Mouse (Mus musculus) lung, embryonic 15.5 days (tissue): Measurements from ENCODE around the gene Wdfy4. TPM values are rescaled to one million over a fixed set of nuclear protein-coding genes. Genes with fewer than 3 reads are reported as not detected.

Source experiments
- ATAC-seq: fragments of 200-750 bp; cut with Nextera tagmentation; 2 replicates; pipeline ENCODE4 v1.8.0; 2017; ENCODE audit warnings: moderate number of reproducible peaks, borderline replicate concordance; ENCODE audit not compliant: low FRiP score, low TSS enrichment; ENCODE audit errors: extremely low read depth
- H3K27ac ChIP-seq: fragments of 300-500 bp; sonication (generic); 2 replicates; pipeline ENCODE4 v1.5.1; 2015; ENCODE audit warnings: moderate library complexity, mild to moderate bottlenecking, inconsistent platforms
- H3K27me3 ChIP-seq: fragments of 300-500 bp; sonication (generic); 2 replicates; pipeline ENCODE4 v1.6.1; 2015; ENCODE audit warnings: inconsistent platforms
- H3K36me3 ChIP-seq: fragments of 300-500 bp; sonication (generic); 2 replicates; pipeline ENCODE4 v1.6.1; 2015; ENCODE audit warnings: inconsistent platforms
- H3K4me1 ChIP-seq: fragments of 300-500 bp; sonication (generic); 2 replicates; pipeline ENCODE4 v1.6.1; 2015; ENCODE audit warnings: inconsistent platforms
- H3K4me2 ChIP-seq: fragments of 300-500 bp; sonication (generic); 2 replicates; pipeline ENCODE4 v1.6.1; 2015; ENCODE audit warnings: inconsistent platforms, mild to moderate bottlenecking, moderate library complexity
- H3K4me3 ChIP-seq: fragments of 300-500 bp; sonication (generic); 2 replicates; pipeline ENCODE4 v1.5.1; 2015; ENCODE audit warnings: mild to moderate bottlenecking, inconsistent platforms
- H3K9ac ChIP-seq: fragments of 300-500 bp; sonication (generic); 2 replicates; pipeline ENCODE4 v1.6.1; 2015; ENCODE audit warnings: inconsistent platforms
- H3K9me3 ChIP-seq: fragments of 300-500 bp; sonication (generic); 2 replicates; pipeline ENCODE4 v1.6.1; 2016; ENCODE audit warnings: inconsistent platforms
- WGBS: fragments of 180-500 bp; shearing (Covaris S2); methylation state at CpG from one replicate; pipeline ENCODE4 v1.1.7; 2015; 5-methylcytosine and 5-hydroxymethylcytosine counted together
- polyA plus RNA-seq: library from polyadenylated mRNA; unstranded; fragments of >200 nt; fragmentation: Nextera tagmentation; extraction: Ambion mirVana; gene quantifications from 2 replicates; pipeline ENCODE4 v1.2.1, GENCODE M21; 2015

Gene Wdfy4
- polyA plus RNA-seq: 0.45 and 0.77 TPM in 2 replicates

DNA sequence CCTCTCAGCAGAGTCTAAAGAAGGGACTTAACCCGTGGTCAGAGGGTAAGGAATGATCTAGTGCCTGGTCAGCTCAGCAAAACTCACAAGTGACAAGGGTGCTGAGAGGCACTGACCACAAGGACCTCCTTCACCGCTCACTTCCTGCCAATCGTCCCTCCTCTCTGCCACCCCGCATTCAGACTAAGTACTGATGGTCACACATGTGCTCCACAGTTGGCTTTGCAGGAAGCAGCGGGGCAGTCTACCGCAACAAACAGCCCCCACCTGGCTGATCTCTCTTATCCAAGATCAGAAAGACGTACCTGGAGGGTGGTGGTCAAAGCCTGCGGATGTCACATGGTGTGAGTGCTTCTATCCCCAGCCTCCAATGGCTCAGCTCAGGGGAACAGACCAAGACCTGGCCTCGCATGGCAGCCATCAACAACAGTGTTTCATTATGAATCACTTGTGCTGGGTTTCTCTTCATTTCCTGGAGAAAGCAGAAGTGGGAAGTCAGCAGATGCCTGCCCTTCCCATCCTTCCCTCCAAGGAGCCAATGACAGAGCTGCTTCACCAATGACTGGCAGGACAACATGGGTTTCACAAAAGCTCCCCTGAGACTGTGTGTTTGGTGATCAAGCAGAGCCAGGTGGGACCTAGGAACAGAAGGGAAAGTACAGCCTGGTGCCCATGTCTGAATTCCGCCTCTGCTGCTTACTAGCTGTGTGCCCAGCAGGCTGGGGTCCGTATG lies at the start of gene Wdfy4:
Gene Wdfy4 (minus strand): TSS at position 441 of the 733 bp plus-strand sequence.
- Histone ChIP-seq H3K4me1 (no peaks in the 10 kb centered on the region), H3K36me3 (no peaks in the 10 kb centered on the region), H3K9ac (no peak within 1 kb of the TSS), H3K9me3 (no peaks in the 10 kb centered on the region), H3K27ac (no peak within 1 kb of the TSS), H3K4me3 (no peak within 1 kb of the TSS), H3K4me2 (no peak within 1 kb of the TSS), H3K27me3 (no peaks in the 10 kb centered on the region)
- no peak for ATAC-seq
- WGBS: 80% methylated on average over 11 of the region's 11 CpGs

DNA sequence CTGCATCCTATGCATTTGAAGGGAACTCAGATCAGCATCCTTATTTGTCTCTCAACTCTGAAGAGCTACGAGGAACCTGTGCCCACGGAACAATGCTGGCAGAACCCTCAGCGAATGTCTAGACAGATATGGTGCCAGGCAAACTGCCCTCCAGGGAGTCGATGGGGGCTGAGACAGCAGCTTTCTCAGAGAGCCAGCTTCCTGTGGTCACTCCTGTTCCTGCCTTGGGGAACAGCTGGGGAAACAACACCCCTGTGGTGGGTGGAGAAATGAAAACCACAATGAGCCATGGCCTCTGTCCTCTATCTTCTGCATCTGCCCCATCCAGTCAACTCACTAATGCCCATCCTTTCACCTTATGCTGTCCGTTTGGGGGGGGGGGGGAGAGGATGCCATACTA lies 46.7 kb upstream of the Wdfy4 start:
- Histone ChIP-seq H3K36me3 (no peaks in the 10 kb centered on the region), H3K9me3 (no peaks in the 10 kb centered on the region), H3K4me1 (no peaks in the 10 kb centered on the region), H3K9ac (no peak overlapping the region), H3K27ac (no peak overlapping the region), H3K27me3 (no peaks in the 10 kb centered on the region), H3K4me3 (no peak overlapping the region), H3K4me2 (no peak overlapping the region)
- 74% methylated on average over 5 of the region's 5 CpGs for WGBS
- no peak for ATAC-seq

DNA sequence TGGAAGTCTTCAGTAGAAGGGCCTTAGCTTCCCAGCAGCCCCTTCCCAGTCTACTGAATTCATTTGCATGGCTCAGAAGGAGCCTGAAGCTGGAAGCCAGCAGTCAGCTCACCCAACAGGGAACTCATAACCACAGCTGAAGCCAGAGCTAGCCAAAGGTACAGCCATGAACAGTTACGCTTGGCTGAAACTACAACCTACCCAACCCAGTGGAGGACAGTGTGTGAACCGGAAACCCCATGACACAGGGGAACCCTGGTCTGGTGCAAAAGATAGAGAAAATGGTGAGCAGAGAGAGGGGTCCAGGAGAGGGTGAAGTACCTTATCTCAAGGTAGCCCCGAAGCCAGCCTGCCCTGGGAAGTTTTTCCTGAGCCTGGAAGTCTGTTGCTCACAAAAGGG lies 46.0 kb upstream of the Wdfy4 start:
- no peak overlapping the region for H3K27ac ChIP-seq
- H3K9me3 ChIP-seq: no peaks in the 10 kb centered on the region
- no peaks in the 10 kb centered on the region for H3K4me1 ChIP-seq
- WGBS: 82% methylated on average over 3 of the region's 3 CpGs
- no peak for ATAC-seq
- no peak overlapping the region for H3K9ac ChIP-seq
- H3K27me3 ChIP-seq: no peaks in the 10 kb centered on the region
- no peak overlapping the region for H3K4me2 ChIP-seq
- H3K36me3 ChIP-seq: no peaks in the 10 kb centered on the region
- no peak overlapping the region for H3K4me3 ChIP-seq

DNA sequence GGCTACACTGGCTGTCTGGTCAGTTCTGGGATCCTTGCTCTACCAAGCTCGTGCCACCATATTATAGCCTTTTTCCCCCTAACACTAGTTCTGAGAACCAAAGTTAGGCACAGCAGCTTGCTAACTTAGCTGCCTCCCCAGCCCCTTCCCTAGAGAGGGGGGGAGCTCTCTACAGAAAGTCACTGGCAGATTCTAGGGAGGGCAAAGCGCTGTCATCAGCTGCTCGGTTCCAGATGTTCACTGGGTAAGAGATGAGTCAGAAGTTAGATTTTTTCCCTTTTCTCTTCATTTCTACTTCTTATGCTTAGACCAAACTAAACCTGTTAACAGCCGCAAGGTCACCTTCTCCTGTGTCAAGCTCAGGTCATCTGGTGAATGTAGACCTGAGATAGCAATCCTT lies 45.4 kb upstream of the Wdfy4 start:
- H3K9ac ChIP-seq: no peak overlapping the region
- no peak overlapping the region for H3K4me2 ChIP-seq
- no peak overlapping the region for H3K27ac ChIP-seq
- H3K4me1 ChIP-seq: no peaks in the 10 kb centered on the region
- H3K4me3 ChIP-seq: no peak overlapping the region
- no peaks in the 10 kb centered on the region for H3K36me3 ChIP-seq
- no peak for ATAC-seq
- no peaks in the 10 kb centered on the region for H3K9me3 ChIP-seq
- H3K27me3 ChIP-seq: no peaks in the 10 kb centered on the region
- 71% methylated on average over 4 of the region's 4 CpGs for WGBS

DNA sequence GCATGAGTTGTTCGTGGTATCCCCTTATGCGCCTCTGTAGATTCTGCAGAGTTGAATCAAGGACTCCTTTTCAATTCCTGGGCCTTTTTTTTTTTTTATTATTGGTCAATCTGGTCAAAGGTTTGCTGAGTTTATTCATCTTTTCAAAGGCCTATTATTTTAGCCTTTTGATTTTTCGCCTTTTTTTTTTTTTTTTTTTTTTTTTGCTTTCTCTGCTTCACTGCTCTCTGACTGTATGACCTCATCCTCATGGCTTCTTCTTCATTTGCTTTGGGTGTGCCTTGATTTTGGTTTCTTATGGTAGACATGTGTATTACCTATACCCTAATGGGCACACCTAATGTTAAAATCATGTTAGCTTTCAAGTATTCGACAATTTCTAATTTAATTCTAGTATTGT lies 39.9 kb upstream of the Wdfy4 start:
- H3K4me1 ChIP-seq: no peaks in the 10 kb centered on the region
- H3K27me3 ChIP-seq: no peaks in the 10 kb centered on the region
- H3K27ac ChIP-seq: no peak overlapping the region
- WGBS: 85% methylated on average over 4 of the region's 4 CpGs
- H3K9me3 ChIP-seq: no peaks in the 10 kb centered on the region
- H3K36me3 ChIP-seq: no peaks in the 10 kb centered on the region
- H3K4me3 ChIP-seq: no peak overlapping the region
- no peak overlapping the region for H3K4me2 ChIP-seq
- no peak overlapping the region for H3K9ac ChIP-seq
- no peak for ATAC-seq

DNA sequence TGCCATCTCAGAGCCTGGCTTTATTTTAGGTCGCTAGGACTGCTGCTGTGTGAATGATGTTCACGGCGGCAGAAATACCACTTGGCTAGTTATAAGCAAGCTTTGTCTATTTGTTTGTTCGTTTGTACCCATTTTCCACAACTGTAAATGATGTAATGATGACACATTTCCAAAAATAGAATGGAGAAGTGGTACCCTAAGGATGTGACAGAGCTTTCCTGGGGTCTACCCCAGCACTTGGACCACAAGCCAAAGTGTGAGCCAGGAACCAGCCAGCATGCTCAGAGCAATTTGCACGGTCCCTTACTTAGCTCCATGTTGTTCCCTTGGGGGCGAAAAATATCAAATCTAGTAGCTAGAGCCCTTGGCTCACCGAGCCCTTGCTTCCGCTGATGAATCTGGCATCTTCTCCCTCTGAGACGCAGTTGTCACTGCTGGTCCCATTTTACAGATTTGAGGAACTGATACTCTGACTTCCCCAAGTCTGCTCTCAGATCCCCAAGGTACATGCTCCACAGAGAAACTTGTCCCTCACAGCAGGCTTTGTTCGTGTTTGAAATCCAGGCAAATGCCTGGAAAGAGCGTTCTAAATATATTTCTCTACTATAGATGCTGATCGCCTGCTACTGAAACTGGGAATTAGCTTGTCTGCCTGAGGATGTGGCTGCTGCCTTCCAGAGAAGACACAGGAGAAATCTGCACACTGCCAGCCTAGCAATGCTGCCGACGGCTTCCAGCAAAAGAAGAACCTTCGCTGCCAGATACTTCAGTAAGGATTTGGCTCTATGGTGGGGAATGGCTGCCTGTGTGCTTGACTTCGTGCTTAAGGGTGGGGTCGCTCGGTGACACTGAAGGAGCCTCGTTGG lies 31.3 kb upstream of the Wdfy4 start:
- H3K4me2 ChIP-seq: no peak overlapping the region
- no peaks in the 10 kb centered on the region for H3K9me3 ChIP-seq
- no peak overlapping the region for H3K4me3 ChIP-seq
- no peak for ATAC-seq
- WGBS: 78% methylated on average over 19 of the region's 19 CpGs
- H3K4me1 ChIP-seq: peaks cover 6% of the 10 kb centered on the region
- no peak overlapping the region for H3K9ac ChIP-seq
- no peaks in the 10 kb centered on the region for H3K36me3 ChIP-seq
- H3K27me3 ChIP-seq: peaks cover 7% of the 10 kb centered on the region; the same call in 1 of the 2 replicates
- no peak overlapping the region for H3K27ac ChIP-seq

DNA sequence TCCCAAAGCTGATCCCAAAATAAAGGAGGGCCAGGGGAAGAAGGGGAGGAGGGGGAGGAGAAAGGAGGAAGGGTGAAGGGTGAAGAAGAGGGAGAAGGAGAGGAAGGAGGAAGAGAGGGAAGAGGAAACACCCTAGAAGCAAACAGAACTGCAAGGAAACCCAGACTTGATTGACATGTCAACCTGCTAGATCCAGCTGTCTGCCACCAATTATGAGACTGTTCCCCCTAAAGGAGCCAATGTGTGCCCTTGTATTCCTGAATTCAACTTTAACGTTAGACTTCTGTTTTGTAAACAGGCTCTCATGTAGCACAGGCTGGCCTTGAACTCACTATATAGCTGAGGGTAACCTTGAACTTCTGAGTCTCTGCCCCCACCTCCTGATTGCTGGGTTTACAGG lies 29.9 kb upstream of the Wdfy4 start:
- peaks cover 7% of the 10 kb centered on the region; the same call in 1 of the 2 replicates for H3K27me3 ChIP-seq

DNA sequence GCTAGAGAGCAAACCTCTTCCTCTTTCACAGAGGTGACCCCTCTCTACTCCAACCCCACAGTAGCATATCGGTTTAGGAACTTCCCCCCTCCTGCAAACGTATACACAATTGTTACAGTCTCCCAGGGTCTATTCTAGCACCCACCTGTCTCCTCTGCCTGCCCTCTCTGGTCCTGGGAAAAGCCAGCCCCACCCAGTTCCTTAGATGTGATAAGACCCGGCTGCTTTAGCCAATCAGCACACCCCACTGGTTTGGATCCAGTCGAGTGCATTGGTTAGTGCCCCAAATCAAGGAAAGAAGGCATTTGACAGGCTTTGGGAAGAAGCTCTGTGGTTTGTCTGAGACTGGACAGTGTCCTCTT lies 29.4 kb upstream of the Wdfy4 start:
- Histone ChIP-seq H3K27ac (no peak overlapping the region), H3K36me3 (no peaks in the 10 kb centered on the region), H3K4me3 (no peak overlapping the region), H3K9me3 (no peaks in the 10 kb centered on the region), H3K9ac (no peak overlapping the region), H3K4me2 (peak overlapping the region; percentile 44; the same call in 1 of the 2 replicates), H3K4me1 (peaks cover 6% of the 10 kb centered on the region), H3K27me3 (peaks cover 7% of the 10 kb centered on the region; the same call in 1 of the 2 replicates)
- 0 out of 2 replicates have a peak, but pooled peaks have one; percentile 10 for ATAC-seq
- WGBS: 10% methylated on average over 4 of the region's 4 CpGs

More for the DNA sequence above, 29.9 kb upstream of the Wdfy4 start:
- no peaks in the 10 kb centered on the region for H3K9me3 ChIP-seq
- H3K36me3 ChIP-seq: no peaks in the 10 kb centered on the region
- H3K4me1 ChIP-seq: peaks cover 6% of the 10 kb centered on the region
- ATAC-seq: no peak; the same call in 1 of the 2 replicates
- H3K4me3 ChIP-seq: no peak overlapping the region
- no peak overlapping the region for H3K9ac ChIP-seq
- H3K27ac ChIP-seq: no peak overlapping the region
- 62% methylated on average over 1 of the region's 1 CpGs for WGBS
- no peak overlapping the region for H3K4me2 ChIP-seq

DNA sequence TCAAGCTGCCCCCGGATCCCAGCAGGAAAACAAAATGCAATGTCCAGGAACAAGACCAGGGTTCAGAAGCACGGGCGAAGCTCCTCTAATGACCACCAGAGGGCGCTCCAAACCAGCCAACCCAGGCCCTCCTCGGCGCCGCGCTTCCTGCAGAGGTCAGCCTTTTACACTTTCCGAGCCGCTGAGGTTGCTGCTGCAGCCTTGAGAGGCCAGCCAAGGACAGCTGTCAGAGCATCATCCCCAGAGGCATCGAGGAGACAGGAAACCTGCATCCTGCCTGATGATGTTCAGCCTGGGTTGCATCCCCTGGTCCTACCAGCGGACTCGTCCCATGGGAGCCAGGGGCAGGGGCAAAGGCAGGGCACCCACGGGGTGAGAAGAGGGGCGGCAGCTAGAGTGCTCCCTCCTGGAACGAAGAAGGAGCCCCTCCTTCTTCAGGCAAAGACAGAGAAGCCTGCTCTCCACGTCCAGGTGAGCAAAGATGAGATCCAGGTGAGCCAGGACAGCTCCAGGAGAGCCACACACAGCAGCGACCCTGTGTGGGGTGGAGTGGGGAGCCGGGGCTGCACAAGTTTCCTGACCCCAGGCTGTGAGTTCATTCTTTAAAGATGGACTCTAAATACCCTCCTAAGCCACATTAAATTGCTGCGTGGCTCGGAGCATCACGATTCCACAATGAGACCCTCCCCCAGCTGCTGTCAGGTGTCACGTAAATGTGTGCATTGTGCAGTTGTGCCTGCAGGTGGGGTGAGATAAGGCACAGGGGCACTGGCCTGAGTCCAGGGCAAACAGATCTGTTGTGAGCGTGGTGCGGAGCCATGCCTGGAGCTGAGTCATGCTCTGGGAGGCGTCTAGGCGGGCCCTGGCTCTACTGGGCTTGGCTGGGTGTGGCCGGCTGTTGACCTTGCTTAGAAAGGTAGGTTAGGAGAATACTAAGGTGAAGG lies 28.8 kb upstream of the Wdfy4 start, which contains the start of gene Arhgap22:
Gene Arhgap22 (plus strand): TSS at position 204 of the 944 bp plus-strand sequence.
- Histone ChIP-seq H3K4me1 (peaks cover 6% of the 10 kb centered on the region), H3K4me2 (peak within 1 kb of the TSS; percentile 44), H3K4me3 (no peak within 1 kb of the TSS), H3K27me3 (peaks cover 7% of the 10 kb centered on the region; the same call in 1 of the 2 replicates), H3K36me3 (no peaks in the 10 kb centered on the region), H3K9me3 (no peaks in the 10 kb centered on the region), H3K9ac (no peak within 1 kb of the TSS), H3K27ac (no peak within 1 kb of the TSS)
- 12% methylated on average over 28 of the region's 28 CpGs for whole genome bisulfite sequencing
- ATAC-seq: peak; percentile 72; the same call in 1 of the 2 replicates

DNA sequence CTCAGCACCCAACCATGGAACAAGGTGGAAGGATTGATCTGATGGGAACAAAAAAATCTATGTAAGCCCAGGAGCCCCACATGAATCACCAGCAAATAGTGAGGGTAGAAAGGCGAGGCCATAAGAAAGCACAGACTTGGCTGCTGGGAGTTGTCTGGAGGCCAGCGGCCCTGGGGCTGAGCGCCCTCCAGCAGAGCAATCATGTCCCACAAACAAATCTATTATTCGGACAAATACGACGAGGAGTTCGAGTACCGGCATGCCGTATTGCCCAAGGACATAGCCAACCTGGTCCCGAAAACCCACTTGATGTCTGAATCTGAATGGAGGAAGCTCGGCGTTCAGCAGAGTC lies 27.6 kb upstream of the Wdfy4 start:
- H3K36me3 ChIP-seq: no peaks in the 10 kb centered on the region
- 85% methylated on average over 12 of the region's 12 CpGs for WGBS
- H3K4me2 ChIP-seq: no peak overlapping the region
- H3K27me3 ChIP-seq: peaks cover 7% of the 10 kb centered on the region; the same call in 1 of the 2 replicates
- no peak for ATAC-seq
- no peak overlapping the region for H3K9ac ChIP-seq
- H3K27ac ChIP-seq: no peak overlapping the region
- no peak overlapping the region for H3K4me3 ChIP-seq
- no peaks in the 10 kb centered on the region for H3K9me3 ChIP-seq
- peaks cover 6% of the 10 kb centered on the region for H3K4me1 ChIP-seq

DNA sequence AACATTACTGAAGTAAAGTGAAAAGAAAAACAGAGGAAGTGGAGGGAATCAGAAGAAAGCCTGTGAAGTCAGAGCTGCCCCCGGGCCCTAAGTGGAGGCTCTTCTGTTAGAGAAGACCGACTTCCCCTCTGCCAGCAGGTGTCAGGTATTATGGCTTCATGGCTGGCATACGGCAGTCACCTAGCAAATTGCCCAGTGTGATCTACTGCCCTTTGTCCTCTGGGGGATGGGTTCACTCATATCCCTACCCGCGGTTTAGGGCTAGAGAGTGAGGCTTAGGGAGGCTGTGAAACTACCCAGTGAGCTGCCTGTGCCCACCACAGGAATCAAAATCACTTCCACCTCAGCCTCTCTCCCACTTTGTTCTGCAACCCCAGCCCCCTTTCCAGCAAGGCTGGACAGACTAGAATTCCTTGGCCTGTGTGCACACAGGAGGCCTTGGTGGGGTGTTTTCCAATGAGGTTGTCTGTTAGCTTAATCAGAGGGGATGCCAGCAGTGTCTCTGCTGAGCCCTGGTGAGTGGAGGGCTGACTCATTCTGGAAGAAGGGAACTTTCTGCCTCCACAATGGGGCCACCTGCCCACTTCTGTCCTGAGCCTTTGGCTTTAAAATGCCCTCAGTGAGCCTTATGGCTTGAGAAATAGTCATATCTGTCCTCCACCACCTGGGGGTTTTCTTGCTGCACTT lies 27.1 kb upstream of the Wdfy4 start:
- no peak overlapping the region for H3K9ac ChIP-seq
- no peak for ATAC-seq
- no peaks in the 10 kb centered on the region for H3K36me3 ChIP-seq
- no peak overlapping the region for H3K4me3 ChIP-seq
- H3K4me1 ChIP-seq: peaks cover 6% of the 10 kb centered on the region
- H3K4me2 ChIP-seq: no peak overlapping the region
- H3K9me3 ChIP-seq: no peaks in the 10 kb centered on the region
- 64% methylated on average over 5 of the region's 5 CpGs for WGBS
- H3K27me3 ChIP-seq: peaks cover 7% of the 10 kb centered on the region; the same call in 1 of the 2 replicates
- no peak overlapping the region for H3K27ac ChIP-seq
